Mouse (Mus musculus): ENCODE data around the gene Rnf114.

- peak; percentile 62 for TF ChIP-seq RAD21 (IDR thresholded peaks at IDR 0.05; ENCODE audit: low read depth, low read length)
- TF ChIP-seq RCOR1 (conservative IDR thresholded peaks at IDR 0.05; ENCODE audit: low read depth, low read length): no peak
- TF ChIP-seq NRF1 (IDR thresholded peaks at IDR 0.05; ENCODE audit: low read depth, low read length): no peak
- no peak for TF ChIP-seq MAX (IDR thresholded peaks at IDR 0.05; ENCODE audit: low read length)
- peak in 1 of 2 experiments; percentile 65; a peak in 3 of 4 replicates for TF ChIP-seq CTCF (conservative IDR thresholded peaks at IDR 0.05 in 1 of 2, IDR thresholded peaks at IDR 0.05 in 1 of 2; ENCODE audit: low read depth in 2 of 2, low read length in 2 of 2)
- no peak for TF ChIP-seq EP300 (IDR thresholded peaks at IDR 0.05; ENCODE audit: low read length)
These were observed 20.5 kb downstream of the Rnf114 start for GRCm38 (mm10) chr2:167512970-167513369.
